Mouse (Mus musculus) spleen, postnatal 36 days (tissue): ENCODE results near the gene 1700031F05Rik.
"Not testable (repeated sequence)": the region's sequence is repeated elsewhere in the genome, so short reads cannot be mapped to it uniquely, and the experiment has no call there.

Source experiments
- DNase-seq, 2 experiments: peaks; one replicate each; pipeline ENCODE4 v3.0.0; 2022; ENCODE audit warnings: low spot score in 2 of 2, mixed read lengths in 1 of 2

The 1700031F05Rik gene

GRCm38 (mm10) chrX:102867871-102868270 is at the start of gene 1700031F05Rik:
Gene 1700031F05Rik, minus strand, starts transcription at chrX:102867971.
- DNase-seq, result no peak

- not testable (repeated sequence) for DNase-seq
Observed at GRCm38 (mm10) chrX:102914823-102915222, 47.1 kb upstream of the 1700031F05Rik start.

- not testable (repeated sequence) for DNase-seq
Observed at GRCm38 (mm10) chrX:102908587-102908986, 40.8 kb upstream of the 1700031F05Rik start, which contains the start of the genes Dmrtc1a and 1700011M02Rik. Gene Dmrtc1a, minus strand, starts transcription at chrX:102908687. Gene 1700011M02Rik, plus strand, starts transcription at chrX:102908905.

GRCm38 (mm10) chrX:102854516-102854915 is 13.3 kb downstream of the 1700031F05Rik start, which contains the start of gene Dmrtc1c2:
Gene Dmrtc1c2, minus strand, starts transcription at chrX:102854616.
- not testable (repeated sequence) for DNase-seq

GRCm38 (mm10) chrX:102812311-102812710 is 55.5 kb downstream of the 1700031F05Rik start:
- DNase-seq, result no peak
